Mouse (Mus musculus): Measurements from ENCODE around the gene Atp6v0a1.

DNA sequence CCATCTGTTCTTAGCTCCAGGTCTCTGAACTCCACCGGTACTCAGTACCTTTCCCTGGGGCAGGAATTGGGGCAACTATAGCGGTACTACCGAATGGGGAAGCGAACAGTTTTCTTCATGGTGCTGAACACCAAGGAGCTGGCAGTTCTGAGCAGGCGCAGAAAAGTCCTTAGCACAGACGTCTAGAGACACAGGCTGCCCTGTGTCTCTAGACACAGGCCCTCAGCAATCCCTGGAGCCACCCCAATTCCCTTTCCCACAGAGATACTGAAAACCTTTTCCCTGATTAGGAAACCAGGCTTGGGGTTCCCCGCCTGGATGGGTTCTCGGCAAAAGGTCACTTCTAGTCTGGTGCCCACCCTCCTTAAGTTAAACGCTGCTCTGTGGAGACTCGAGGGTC, 37.8 kb upstream of the Atp6v0a1 start:
- TF ChIP-seq CTCF (IDR thresholded peaks at IDR 0.05; ENCODE audit: low read depth) (no peak), EP300 (IDR thresholded peaks at IDR 0.05; ENCODE audit: low read depth) (no peak)

Data from liver, postnatal 0 days (tissue).